Mouse (Mus musculus) thymus, postnatal 36 days (tissue): Measurements from ENCODE around the gene Ifne.

Experiments
- DNase-seq, 2 experiments: peaks; one replicate each; pipeline ENCODE4 v3.0.0; 2022; ENCODE audit warnings: mixed read lengths in 2 of 2

Ifne gene

GRCm38 (mm10) chr4:88880101-88880500 lies at the start of gene Ifne:
Gene Ifne, minus strand, starts transcription at chr4:88880201.
- DNase-seq, result no peak

- DNase-seq, result no peak
These were observed 48.5 kb upstream of the Ifne start for GRCm38 (mm10) chr4:88928341-88929102.

- no peak for DNase-seq
These were observed 47.8 kb upstream of the Ifne start for GRCm38 (mm10) chr4:88927850-88928249.

- DNase-seq, result no peak
These were observed 46.6 kb upstream of the Ifne start for GRCm38 (mm10) chr4:88926637-88927036.

GRCm38 (mm10) chr4:88926082-88926481 lies 46.1 kb upstream of the Ifne start:
- no peak for DNase-seq

- no peak for DNase-seq
These were observed 45.5 kb upstream of the Ifne start for GRCm38 (mm10) chr4:88925456-88925855.

GRCm38 (mm10) chr4:88921280-88921679 lies 41.3 kb upstream of the Ifne start:
- DNase-seq, result no peak

GRCm38 (mm10) chr4:88917770-88918460 lies 37.9 kb upstream of the Ifne start:
- DNase-seq, result no peak

- no peak for DNase-seq
These were observed 36.3 kb upstream of the Ifne start for GRCm38 (mm10) chr4:88916306-88916705.

- DNase-seq, result no peak
These were observed 34.0 kb upstream of the Ifne start for GRCm38 (mm10) chr4:88913984-88914383.

- DNase-seq, result no peak
These were observed 32.9 kb upstream of the Ifne start for GRCm38 (mm10) chr4:88912882-88913281.

GRCm38 (mm10) chr4:88912187-88912586 lies 32.2 kb upstream of the Ifne start:
- DNase-seq, result no peak

- DNase-seq, result no peak
These were observed 29.9 kb upstream of the Ifne start for GRCm38 (mm10) chr4:88909600-88910534.

- DNase-seq, result no peak
These were observed 13.3 kb upstream of the Ifne start for GRCm38 (mm10) chr4:88893201-88893754.

GRCm38 (mm10) chr4:88888236-88888635 lies 8.2 kb upstream of the Ifne start:
- DNase-seq, result no peak

GRCm38 (mm10) chr4:88878772-88879171 lies 1.2 kb downstream of the Ifne start:
- DNase-seq, result no peak

- peak in 1 of 2 experiments; percentile 17 for DNase-seq
These were observed 1.8 kb downstream of the Ifne start for GRCm38 (mm10) chr4:88878246-88878645.

GRCm38 (mm10) chr4:88876520-88876919 lies 3.5 kb downstream of the Ifne start:
- no peak for DNase-seq

GRCm38 (mm10) chr4:88875435-88876095 lies 4.4 kb downstream of the Ifne start:
- no peak for DNase-seq

- DNase-seq, result no peak
These were observed 7.3 kb downstream of the Ifne start for GRCm38 (mm10) chr4:88872691-88873090.

- peak; percentile 65 to 67 for DNase-seq
These were observed 11.8 kb downstream of the Ifne start for GRCm38 (mm10) chr4:88867926-88868911.
